Mouse (Mus musculus) inflammation-experienced regulatory T-cells, adult 6 months (primary cell): Measurements from ENCODE around the gene Gtf3a. TPM values are rescaled to one million over a fixed set of nuclear protein-coding genes. Genes with fewer than 3 reads are reported as not detected.
A peak's percentile ranks its signal among the peaks of the same experiment; 100 is the strongest.
"Not testable (repeated sequence)": the region's sequence is repeated elsewhere in the genome, so short reads cannot be mapped to it uniquely, and the experiment has no call there.

ENCODE experiments used
- ATAC-seq: one replicate; pipeline ENCODE4 v1.8.0; 2017
- polyA plus RNA-seq, 3 experiments: library from polyadenylated mRNA; unstranded; fragments of 100-300 nt; shearing (Covaris generic); gene quantifications; one replicate each; pipeline ENCODE4 v1.2.1; 2017

The Gtf3a gene
- polyA plus RNA-seq: 10 to 100 TPM; 13.5 to 44.2 (median 38.2) TPM

- peak; percentile 75 for ATAC-seq
Observed at GRCm38 (mm10) chr5:146948508-146949088, at the start of gene Gtf3a. Gene Gtf3a (plus strand): TSS chr5:146948657.

GRCm38 (mm10) chr5:146900331-146900730 lies 48.1 kb upstream of the Gtf3a start:
- no peak for ATAC-seq

- ATAC-seq: no peak
Observed at GRCm38 (mm10) chr5:146901501-146901900, 47.0 kb upstream of the Gtf3a start.

GRCm38 (mm10) chr5:146904404-146904803 lies 44.1 kb upstream of the Gtf3a start:
- ATAC-seq: peak; percentile 92

- peak; percentile 62 for ATAC-seq
Observed at GRCm38 (mm10) chr5:146905486-146906172, 42.8 kb upstream of the Gtf3a start.

GRCm38 (mm10) chr5:146907533-146907932 lies 40.9 kb upstream of the Gtf3a start:
- ATAC-seq: no peak

- ATAC-seq: no peak
Observed at GRCm38 (mm10) chr5:146908629-146909028, 39.8 kb upstream of the Gtf3a start.

GRCm38 (mm10) chr5:146912206-146912605 lies 36.3 kb upstream of the Gtf3a start:
- ATAC-seq: no peak

GRCm38 (mm10) chr5:146913355-146913754 lies 35.1 kb upstream of the Gtf3a start:
- no peak for ATAC-seq

- ATAC-seq: no peak
Observed at GRCm38 (mm10) chr5:146914088-146914766, 34.2 kb upstream of the Gtf3a start.

- ATAC-seq: no peak
Observed at GRCm38 (mm10) chr5:146916273-146916672, 32.2 kb upstream of the Gtf3a start.

- no peak for ATAC-seq
Observed at GRCm38 (mm10) chr5:146916806-146917205, 31.7 kb upstream of the Gtf3a start.

- not testable (repeated sequence) for ATAC-seq
Observed at GRCm38 (mm10) chr5:146917357-146917756, 31.1 kb upstream of the Gtf3a start.

- ATAC-seq: no peak
Observed at GRCm38 (mm10) chr5:146919874-146920273, 28.6 kb upstream of the Gtf3a start.

- ATAC-seq: no peak
Observed at GRCm38 (mm10) chr5:146920314-146921161, 27.9 kb upstream of the Gtf3a start.

- no peak for ATAC-seq
Observed at GRCm38 (mm10) chr5:146921224-146921623, 27.2 kb upstream of the Gtf3a start.

GRCm38 (mm10) chr5:146923547-146923946 lies 24.9 kb upstream of the Gtf3a start:
- ATAC-seq: no peak

GRCm38 (mm10) chr5:146926673-146927072 lies 21.8 kb upstream of the Gtf3a start:
- ATAC-seq: no peak

GRCm38 (mm10) chr5:146931422-146931821 lies 17.0 kb upstream of the Gtf3a start:
- no peak for ATAC-seq

GRCm38 (mm10) chr5:146931904-146932553 lies 16.4 kb upstream of the Gtf3a start:
- ATAC-seq: no peak

- ATAC-seq: no peak
Observed at GRCm38 (mm10) chr5:146933466-146933865, 15.0 kb upstream of the Gtf3a start.
